Mouse (Mus musculus): ENCODE data around the gene Olfr376. TPM values are rescaled to one million over a fixed set of nuclear protein-coding genes. Genes with fewer than 3 reads are reported as not detected.

Gene Olfr376
- not detected for polyA plus RNA-seq (2014; fragmentation: Illumina TruSeq; extraction: RNeasy Lipid Tissue Mini Kit (QIAGEN cat#74804); ENCODE audit: low read depth, low replicate concordance)

GRCm38 (mm10) chr11:73370946-73371345 lies at the start of gene Olfr376:
Gene Olfr376, plus strand, starts transcription at chr11:73371246.

GRCm38 (mm10) chr11:73329442-73329841 lies 41.6 kb upstream of the Olfr376 start, which contains the start of the genes Aspa, Gm49340 and Spata22:
Gene Aspa, minus strand, starts transcription at chr11:73329596.
Gene Gm49340, plus strand, starts transcription at chr11:73329741.
Gene Spata22, plus strand, starts transcription at chr11:73329741.

GRCm38 (mm10) chr11:73350483-73350882 lies 20.6 kb upstream of the Olfr376 start, which contains the start of gene Olfr20:
Gene Olfr20, plus strand, starts transcription at chr11:73350783.

GRCm38 (mm10) chr11:73399514-73399913 lies 28.5 kb downstream of the Olfr376 start, which contains the start of gene Olfr1:
Gene Olfr1, minus strand, starts transcription at chr11:73399614.

Other genes with a start within 250 kb of the Olfr376 start
- 592 TPM for gene Haspin, start 233.0 kb upstream of the Olfr376 start, polyA plus RNA-seq (2014; fragmentation: Illumina TruSeq; extraction: RNeasy Lipid Tissue Mini Kit (QIAGEN cat#74804); ENCODE audit: low read depth, low replicate concordance)
- gene P2rx5, start 210.8 kb upstream of the Olfr376 start, polyA plus RNA-seq (2014; fragmentation: Illumina TruSeq; extraction: RNeasy Lipid Tissue Mini Kit (QIAGEN cat#74804); ENCODE audit: low read depth, low replicate concordance), result 0.14 TPM
- 20.7 TPM for gene Emc6, start 194.2 kb upstream of the Olfr376 start, polyA plus RNA-seq (2014; fragmentation: Illumina TruSeq; extraction: RNeasy Lipid Tissue Mini Kit (QIAGEN cat#74804); ENCODE audit: low read depth, low replicate concordance)
- gene Tax1bp3, start 194.2 kb upstream of the Olfr376 start, polyA plus RNA-seq (2014; fragmentation: Illumina TruSeq; extraction: RNeasy Lipid Tissue Mini Kit (QIAGEN cat#74804); ENCODE audit: low read depth, low replicate concordance), result 3.7 TPM
- gene Ctns, start 172.2 kb upstream of the Olfr376 start, polyA plus RNA-seq (2014; fragmentation: Illumina TruSeq; extraction: RNeasy Lipid Tissue Mini Kit (QIAGEN cat#74804); ENCODE audit: low read depth, low replicate concordance), result 9.0 TPM
- 0.88 TPM for gene Shpk, start 171.8 kb upstream of the Olfr376 start, polyA plus RNA-seq (2014; fragmentation: Illumina TruSeq; extraction: RNeasy Lipid Tissue Mini Kit (QIAGEN cat#74804); ENCODE audit: low read depth, low replicate concordance)
- 1.5 TPM for gene Trpv1, start 137.0 kb upstream of the Olfr376 start, polyA plus RNA-seq (2014; fragmentation: Illumina TruSeq; extraction: RNeasy Lipid Tissue Mini Kit (QIAGEN cat#74804); ENCODE audit: low read depth, low replicate concordance)
- gene Trpv3, start 103.9 kb upstream of the Olfr376 start, polyA plus RNA-seq (2014; fragmentation: Illumina TruSeq; extraction: RNeasy Lipid Tissue Mini Kit (QIAGEN cat#74804); ENCODE audit: low read depth, low replicate concordance), result 0.20 TPM
- 14.4 TPM for gene Aspa, start 41.6 kb upstream of the Olfr376 start, polyA plus RNA-seq (2014; fragmentation: Illumina TruSeq; extraction: RNeasy Lipid Tissue Mini Kit (QIAGEN cat#74804); ENCODE audit: low read depth, low replicate concordance)
- 1.1 TPM for gene Gm49340, start 41.5 kb upstream of the Olfr376 start, polyA plus RNA-seq (2014; fragmentation: Illumina TruSeq; extraction: RNeasy Lipid Tissue Mini Kit (QIAGEN cat#74804); ENCODE audit: low read depth, low replicate concordance)
- gene Spata22, start 41.5 kb upstream of the Olfr376 start, polyA plus RNA-seq (2014; fragmentation: Illumina TruSeq; extraction: RNeasy Lipid Tissue Mini Kit (QIAGEN cat#74804); ENCODE audit: low read depth, low replicate concordance), result 86.0 TPM
- gene Olfr20, start 20.5 kb upstream of the Olfr376 start, polyA plus RNA-seq (2014; fragmentation: Illumina TruSeq; extraction: RNeasy Lipid Tissue Mini Kit (QIAGEN cat#74804); ENCODE audit: low read depth, low replicate concordance), result not detected
- gene Olfr1, start 28.4 kb downstream of the Olfr376 start, polyA plus RNA-seq (2014; fragmentation: Illumina TruSeq; extraction: RNeasy Lipid Tissue Mini Kit (QIAGEN cat#74804); ENCODE audit: low read depth, low replicate concordance), result not detected
- not detected for gene Olfr378, start 57.2 kb downstream of the Olfr376 start, polyA plus RNA-seq (2014; fragmentation: Illumina TruSeq; extraction: RNeasy Lipid Tissue Mini Kit (QIAGEN cat#74804); ENCODE audit: low read depth, low replicate concordance)
- gene Olfr380, start 86.3 kb downstream of the Olfr376 start, polyA plus RNA-seq (2014; fragmentation: Illumina TruSeq; extraction: RNeasy Lipid Tissue Mini Kit (QIAGEN cat#74804); ENCODE audit: low read depth, low replicate concordance), result not detected
- gene Olfr381, start 120.4 kb downstream of the Olfr376 start, polyA plus RNA-seq (2014; fragmentation: Illumina TruSeq; extraction: RNeasy Lipid Tissue Mini Kit (QIAGEN cat#74804); ENCODE audit: low read depth, low replicate concordance), result not detected
- not detected for gene Olfr382, start 146.0 kb downstream of the Olfr376 start, polyA plus RNA-seq (2014; fragmentation: Illumina TruSeq; extraction: RNeasy Lipid Tissue Mini Kit (QIAGEN cat#74804); ENCODE audit: low read depth, low replicate concordance)
- not detected for gene Olfr385, start 221.8 kb downstream of the Olfr376 start, polyA plus RNA-seq (2014; fragmentation: Illumina TruSeq; extraction: RNeasy Lipid Tissue Mini Kit (QIAGEN cat#74804); ENCODE audit: low read depth, low replicate concordance)
- gene Olfr384, start 227.3 kb downstream of the Olfr376 start, polyA plus RNA-seq (2014; fragmentation: Illumina TruSeq; extraction: RNeasy Lipid Tissue Mini Kit (QIAGEN cat#74804); ENCODE audit: low read depth, low replicate concordance), result not detected